Mouse (Mus musculus): ENCODE data around the gene Ndp.

DNA sequence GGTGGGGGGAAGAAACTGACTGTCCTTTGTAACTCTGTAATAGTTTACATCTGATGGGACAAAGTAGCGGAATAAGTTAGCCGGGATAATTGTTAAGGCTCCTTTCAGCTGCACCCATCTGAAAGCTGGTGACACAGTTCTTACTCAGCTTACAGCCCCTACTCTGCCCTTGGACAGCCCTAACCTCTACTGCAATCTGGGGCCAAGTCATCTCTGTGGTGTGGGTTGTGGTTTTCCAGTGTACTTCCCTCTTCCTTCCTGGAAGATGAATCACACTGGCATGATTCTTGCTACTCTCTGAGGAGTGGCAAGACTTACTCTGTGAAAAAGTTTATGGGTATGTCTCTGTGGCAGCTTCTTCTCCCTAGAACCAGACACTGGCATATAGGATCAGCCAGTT, 43.2 kb upstream of the Ndp start:
- TF ChIP-seq CTCF (IDR thresholded peaks at IDR 0.05; ENCODE audit: control insufficient read depth, insufficient read depth, insufficient read length) (no peak), USF1 (IDR thresholded peaks at IDR 0.05; ENCODE audit: low read depth) (no peak), MYOG (IDR thresholded peaks at IDR 0.05; ENCODE audit: control insufficient read depth, extremely low read depth, insufficient read length) (no peak)
